Mouse (Mus musculus): ENCODE results near the gene Ly6g6f.
"Not testable (repeated sequence)": the region's sequence is repeated elsewhere in the genome, so short reads cannot be mapped to it uniquely, and the experiment has no call there.

The Ly6g6f gene

DNA sequence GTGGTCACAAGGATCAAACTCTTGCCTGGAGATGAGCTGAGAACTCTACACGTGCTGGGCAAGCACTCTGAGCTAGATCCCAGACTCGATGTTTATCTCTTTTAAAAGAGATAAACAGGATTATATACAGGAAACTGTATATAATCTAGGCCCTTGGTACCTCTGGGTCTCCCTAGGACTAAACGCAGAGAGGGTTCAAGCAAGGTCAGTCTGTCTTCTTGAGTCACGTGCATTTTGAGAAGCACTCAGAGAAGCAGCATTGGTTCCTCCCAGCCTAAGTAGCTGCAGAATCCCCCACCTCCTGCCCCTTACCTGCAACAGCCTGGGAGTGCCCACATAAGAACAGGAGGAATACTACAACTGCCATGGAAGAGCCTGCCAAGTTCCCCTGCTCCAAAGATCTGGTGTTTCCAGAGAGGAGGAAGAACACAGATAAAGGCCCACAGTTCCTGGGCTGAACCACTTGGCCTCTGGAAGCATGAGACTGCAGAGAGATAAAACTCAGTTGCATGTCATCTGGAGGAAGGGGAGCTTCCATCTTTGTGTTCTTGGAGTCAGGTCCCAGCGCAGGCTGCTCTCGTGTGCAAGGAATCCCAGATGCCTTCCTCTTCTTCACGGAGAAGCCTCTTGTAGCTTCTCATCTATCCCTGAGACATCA lies at the start of gene Ly6g6f:
Ly6g6f (minus strand) TSS at position 403 of the 658 bp plus-strand sequence.
- DNase-seq = no peak

DNA sequence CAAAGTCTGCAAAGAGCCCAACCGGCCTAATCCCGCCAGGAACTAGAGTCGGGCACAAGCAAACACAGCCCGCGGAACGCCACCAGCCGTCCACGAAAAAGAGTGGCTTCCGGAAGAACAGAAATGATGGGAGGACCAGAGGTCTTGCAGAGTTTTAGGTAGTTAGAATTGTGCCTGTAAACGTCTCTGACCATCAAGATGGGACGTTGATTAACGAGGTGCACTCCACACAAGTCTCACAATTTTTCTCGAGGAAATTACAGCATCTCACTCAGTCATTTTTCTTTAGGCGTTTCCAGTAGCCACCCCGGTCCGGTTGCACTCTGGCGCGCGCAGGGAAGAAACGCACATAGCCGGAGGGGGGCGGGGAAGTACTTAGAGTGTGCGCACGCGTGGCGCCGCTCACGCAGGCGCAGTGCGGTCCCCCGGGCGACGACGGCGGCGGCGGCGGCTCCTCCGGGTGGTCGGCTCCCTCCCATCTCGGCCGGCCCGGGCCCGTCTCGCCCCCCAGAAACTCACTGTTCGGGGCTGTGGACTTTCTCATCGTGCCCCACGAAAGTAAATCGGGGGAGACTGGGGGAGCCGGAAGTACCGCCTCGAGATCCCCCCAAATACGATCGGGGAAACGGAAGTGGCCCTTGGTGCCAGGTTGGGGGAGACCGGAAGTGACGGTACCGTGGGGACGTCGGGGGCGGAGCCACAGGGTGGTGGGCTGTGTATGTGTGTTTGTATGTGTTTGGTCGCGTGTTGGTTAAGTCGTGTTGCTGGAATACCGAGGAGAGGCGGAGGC lies 49.6 kb upstream of the Ly6g6f start, which contains the start of gene Bag6:
Bag6 (plus strand) TSS at position 378 of the 790 bp plus-strand sequence.
- DNase-seq = peak; percentile 95

DNA sequence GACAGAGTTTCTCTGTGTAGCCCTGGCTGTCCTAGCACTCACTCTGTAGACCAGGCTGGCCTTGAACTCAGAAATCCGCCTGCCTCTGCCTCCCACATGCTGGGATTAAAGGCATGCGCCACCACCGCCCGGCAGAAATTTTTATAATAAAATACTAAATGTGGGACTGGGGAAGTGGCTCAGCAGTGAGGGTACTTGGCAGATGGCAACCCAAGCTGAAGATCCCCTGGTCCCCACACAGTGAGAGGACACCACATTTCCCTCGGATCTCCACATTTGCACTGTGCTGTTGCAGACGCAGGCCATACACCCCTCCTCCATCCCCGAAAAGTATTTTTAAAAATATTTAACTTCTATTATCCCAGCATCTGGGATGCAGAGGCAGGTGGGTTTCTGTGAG lies 48.1 kb upstream of the Ly6g6f start:
- no peak for DNase-seq

DNA sequence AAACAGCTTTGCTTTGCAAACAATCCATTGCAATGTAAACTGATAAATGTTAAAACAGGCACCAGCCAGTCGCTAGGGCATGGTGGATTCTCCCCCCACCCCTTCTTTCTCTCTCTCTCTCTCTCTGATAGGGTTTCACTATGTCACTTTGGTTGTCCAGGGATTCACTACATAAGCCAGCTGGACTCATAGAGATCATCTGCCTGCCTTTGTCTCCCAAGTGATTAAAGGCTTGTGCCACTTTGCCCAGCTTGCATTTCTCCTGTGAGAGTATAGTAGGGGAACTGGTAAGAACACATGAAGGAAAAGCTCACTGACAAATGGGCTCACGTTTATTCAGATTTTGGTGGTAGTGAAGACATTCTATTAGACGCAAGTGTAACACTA lies 46.8 kb upstream of the Ly6g6f start:
- DNase-seq = no peak

DNA sequence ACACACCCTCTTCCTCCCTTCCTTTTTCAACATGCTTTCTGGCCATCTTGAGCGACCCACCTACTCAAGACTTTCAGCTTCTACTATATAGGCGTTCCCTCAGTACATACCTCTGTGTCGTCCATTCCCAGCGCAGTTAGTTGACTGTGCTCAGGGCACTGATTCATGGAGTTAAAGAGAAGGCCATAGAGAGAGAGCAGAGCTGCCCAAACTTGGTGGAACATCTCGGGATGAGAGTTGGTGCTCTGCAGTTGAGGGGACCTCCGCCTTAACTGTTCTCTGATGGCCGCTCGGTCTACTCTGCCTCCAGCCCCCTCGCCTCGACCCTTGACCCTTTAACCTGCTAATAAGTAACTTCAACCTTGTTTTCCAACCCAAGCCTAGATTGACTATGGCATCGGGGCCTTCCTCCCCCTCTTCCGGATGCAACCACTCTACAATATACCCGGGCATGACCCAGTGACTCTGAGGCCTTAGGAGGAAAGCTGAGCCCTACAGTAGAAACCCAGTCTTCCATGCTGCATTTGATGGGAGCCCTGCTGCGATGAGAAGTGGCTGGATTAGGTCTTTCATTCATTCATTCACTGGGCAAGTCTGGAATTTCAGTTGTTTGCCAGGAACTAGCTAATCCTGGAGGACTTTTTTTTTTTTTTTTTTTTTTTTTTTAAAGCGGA lies 46.2 kb upstream of the Ly6g6f start, which contains the start of gene Apom:
Apom (minus strand) TSS at position 551 of the 674 bp plus-strand sequence.
- DNase-seq = no peak

DNA sequence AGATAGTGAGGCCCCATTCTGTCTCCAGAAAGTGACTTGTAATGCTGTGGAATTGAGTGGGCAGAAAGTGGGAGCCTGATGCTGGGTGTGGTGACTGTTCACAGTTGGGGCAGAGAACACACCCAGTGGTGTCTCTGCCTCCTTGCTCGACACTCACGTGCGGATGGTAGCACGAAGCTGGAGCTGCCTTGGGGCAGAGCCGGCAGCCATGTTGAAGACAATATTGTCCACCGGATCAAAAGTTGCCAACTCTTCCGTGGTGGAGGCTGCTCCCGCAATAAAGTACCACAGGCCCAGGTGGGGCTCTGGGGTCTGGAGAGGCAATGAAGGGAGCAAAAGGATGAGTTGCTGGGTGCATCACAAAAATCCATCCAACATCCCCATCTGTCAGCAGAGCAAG lies 45.6 kb upstream of the Ly6g6f start:
- no peak for DNase-seq

DNA sequence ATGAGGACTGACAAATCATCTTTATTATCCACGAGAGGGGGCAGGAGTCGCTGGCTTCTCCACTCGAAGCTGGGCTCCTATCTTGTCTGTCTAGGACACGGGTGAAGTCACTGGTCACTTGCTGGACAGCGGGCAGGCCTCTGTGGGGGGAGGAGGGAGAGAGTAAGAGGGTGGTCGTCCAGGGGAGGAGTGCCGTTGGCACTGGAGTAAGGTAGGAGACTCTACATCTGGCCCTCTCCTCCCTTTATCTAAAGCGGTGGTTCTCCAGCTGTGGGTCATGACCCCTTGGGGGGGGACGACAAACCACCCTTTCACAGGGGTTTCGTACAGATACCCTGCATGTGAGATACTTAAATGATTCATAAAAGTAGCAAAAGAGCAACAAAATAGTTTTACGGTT lies 43.6 kb upstream of the Ly6g6f start:
- no peak for DNase-seq

DNA sequence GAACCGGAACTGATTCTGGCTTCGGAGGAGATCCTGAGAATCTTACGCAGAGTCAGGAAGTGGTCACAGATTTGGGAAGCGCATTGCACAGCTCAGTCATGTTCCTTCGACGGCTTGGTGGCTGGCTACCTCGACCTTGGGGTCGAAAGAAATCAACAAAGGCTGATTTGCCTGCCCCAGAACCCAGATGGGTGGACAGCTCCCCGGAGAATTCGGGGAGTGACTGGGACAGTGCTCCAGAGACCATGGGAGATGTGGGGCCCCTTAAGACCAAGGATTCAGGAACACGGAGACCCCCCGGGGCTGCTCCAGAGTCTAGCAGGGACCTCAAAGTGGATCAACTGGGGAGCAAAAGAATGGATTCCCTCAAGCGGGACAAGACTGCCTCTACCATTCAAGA lies 41.6 kb upstream of the Ly6g6f start:
- no peak for DNase-seq

DNA sequence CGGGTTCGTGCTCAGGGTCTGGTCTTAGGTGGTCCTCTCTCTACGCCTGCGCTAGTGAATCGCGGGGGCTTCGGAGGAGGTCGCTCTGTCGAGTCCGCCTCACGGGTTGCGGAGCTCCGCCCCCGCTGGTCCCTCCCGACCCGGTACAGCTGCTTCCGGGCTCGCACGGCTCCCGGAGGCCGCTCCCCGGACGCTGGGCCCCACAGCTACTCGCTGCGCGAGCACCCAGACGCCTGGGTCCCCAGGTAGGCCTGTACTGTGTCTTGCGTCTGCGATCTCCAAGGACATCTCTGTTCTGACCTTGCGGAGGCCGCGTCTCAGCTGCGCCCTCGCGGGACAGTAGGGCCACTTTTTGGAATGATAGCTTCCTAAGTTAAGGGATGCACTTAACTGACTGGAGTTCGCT lies 40.8 kb upstream of the Ly6g6f start, which contains the start of gene D17H6S53E:
D17H6S53E (plus strand) TSS at position 168 of the 406 bp plus-strand sequence.
- peak; percentile 87 for DNase-seq

DNA sequence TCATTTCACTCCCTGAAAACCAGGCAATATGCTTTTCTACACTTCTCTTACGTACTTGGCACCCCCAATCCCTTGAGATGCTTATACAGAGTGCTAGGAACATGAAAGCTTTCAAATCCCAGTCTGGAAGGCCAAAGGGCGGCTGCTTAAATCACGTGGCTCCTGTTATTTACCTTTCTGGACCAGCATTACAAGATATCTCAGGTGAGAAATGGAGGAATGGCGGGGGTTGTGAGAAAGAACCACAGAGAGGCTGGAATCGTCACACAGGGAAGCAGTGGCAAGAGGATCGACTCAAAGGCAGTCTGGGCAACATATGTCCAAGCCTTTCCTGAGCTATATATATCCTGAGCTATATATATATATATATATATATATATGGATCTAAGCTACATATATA lies 40.2 kb upstream of the Ly6g6f start:
- DNase-seq = no peak

DNA sequence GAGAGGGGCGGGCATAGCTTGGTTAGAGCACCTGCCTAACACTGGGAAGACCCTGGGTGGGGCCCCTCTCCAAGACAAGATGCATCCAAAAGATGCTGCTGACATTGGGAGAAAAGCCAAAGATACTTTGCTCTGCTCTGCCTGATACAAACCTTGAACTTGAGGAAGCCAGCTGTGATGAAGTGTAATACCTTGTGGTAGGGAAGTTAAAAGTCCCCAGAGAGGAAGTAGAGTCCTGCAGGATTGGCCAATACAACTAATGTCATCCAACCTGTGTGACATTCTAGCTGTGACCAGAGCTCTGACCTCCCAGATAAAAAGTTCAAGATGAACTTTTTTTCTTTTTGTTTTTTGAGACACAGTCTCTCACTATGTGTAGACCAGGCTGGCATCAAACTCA lies 39.7 kb upstream of the Ly6g6f start:
- no peak for DNase-seq

DNA sequence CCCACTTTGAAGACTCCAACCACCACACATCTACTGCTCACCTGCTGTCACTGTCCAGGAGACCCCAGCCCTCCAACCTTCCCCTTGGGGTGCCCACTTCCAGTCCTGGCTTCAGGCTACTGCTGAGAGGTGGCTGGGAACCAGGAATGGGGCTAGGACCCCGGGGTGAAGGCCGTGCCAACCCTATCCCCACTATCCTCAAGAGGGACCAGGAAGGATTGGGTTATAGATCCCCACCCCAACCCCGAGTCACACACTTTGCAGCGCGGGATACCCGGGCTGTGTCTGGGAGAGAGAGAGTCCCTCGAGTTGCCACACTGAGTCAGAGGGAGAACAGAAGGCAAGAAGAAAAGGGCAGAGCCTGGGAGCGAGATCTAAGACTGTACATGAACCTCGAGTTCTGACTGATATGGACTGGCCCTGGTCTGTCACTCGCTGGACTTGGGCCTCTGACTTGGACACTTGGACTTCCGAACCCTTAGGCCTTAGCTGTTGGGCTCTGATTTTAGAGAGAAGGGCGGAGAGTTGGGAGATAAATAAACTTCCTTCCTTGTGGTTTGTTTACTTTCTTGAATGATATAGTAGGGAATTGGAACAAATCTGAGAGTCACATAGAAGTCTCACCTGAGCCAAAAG lies 39.0 kb upstream of the Ly6g6f start:
- not testable (repeated sequence) for DNase-seq

DNA sequence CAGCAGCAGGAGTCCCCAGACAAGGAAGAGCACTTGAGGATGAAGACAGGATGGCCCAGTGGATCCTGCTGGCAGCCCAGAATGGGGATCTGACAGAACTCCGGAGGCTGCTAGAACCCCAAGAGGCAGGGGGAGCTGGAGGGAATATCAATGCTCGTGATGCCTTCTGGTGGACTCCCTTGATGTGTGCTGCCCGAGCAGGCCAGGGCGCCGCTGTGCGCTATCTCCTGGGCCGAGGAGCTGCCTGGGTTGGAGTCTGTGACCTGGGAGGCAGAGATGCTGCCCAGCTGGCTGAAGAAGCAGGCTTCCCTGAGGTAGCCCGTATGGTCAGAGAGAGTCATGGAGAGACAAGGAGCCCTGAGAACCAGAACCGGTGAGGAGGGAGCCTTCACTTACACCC lies 37.9 kb upstream of the Ly6g6f start:
- not testable (repeated sequence) for DNase-seq

DNA sequence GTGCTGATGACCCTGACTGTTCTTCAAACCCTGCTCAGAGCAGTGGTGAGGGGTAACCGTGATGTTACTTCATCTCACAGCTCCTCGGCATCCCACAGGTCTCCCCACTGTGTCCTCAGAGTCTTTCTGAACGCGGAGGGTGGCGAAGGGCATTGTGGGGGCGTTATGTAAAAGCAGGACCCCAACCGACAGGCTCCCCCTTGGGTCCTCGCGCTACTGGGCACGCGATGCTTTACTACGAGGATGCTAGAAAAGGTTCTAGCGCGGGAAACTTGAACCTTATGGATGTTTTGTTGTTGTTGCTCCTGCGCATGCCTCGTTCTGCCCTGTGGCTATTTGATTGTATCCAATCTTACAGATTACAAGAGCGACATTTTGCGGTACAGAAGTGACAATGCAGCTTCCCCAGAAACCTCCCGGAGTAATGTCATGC lies 36.5 kb upstream of the Ly6g6f start, which contains the start of gene Csnk2b:
Csnk2b (minus strand) TSS at position 183 of the 433 bp plus-strand sequence.
- peak; percentile 36 for DNase-seq

DNA sequence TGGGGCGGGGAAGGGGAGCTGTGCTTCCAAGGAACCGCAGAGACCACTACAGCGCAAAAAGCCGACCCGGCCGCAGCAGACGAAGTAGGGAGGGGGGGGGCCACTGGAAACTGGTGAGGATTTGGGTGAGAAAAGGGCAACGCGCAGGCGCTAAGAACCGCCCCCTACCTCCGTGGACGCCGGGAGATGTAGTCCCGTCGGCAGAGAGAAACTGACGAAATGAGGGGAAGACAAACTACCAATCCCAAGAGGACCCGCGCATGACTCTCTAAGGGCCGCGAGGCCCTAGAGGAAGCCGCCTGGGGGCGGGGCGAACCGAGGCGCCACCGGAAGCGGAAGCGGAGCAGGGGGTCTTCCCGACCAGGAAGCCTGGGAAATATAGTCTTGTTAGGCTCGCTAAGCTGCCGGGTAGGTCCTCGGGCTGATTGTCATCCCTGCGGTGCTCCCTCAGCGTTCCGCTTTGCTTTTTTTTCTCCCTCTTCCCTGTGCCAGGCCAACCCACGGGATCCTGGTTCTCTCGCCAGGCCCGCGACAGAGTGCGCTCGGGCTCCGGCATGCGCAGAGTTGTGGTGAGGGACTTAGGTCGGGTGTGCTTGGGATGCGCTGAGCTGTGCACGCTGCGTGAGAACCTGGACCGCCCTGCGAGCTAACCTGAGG lies 35.9 kb upstream of the Ly6g6f start, which contains the start of gene Gpank1:
Gpank1 (plus strand) TSS at position 313 of the 657 bp plus-strand sequence.
- DNase-seq = peak; percentile 98

DNA sequence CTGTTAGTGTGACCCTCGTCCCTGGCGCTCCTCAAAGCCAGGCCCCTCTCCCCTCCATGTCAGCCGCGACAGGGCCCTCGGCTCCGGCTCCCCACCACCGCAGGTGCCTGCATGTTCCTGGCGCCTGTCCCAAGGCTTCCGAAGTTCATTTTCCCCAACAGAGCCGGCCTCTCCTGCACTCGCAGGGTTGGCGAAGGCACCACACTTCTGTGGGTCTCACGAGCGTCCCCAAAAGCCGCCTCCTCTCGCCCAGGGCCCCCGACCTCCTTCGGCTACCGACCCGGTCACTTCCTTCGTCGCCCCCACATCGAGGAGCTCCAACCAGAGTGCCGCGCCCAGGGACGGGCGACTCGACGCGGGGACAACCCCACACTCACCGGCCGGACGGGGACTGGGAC lies 35.3 kb upstream of the Ly6g6f start:
- DNase-seq = no peak

DNA sequence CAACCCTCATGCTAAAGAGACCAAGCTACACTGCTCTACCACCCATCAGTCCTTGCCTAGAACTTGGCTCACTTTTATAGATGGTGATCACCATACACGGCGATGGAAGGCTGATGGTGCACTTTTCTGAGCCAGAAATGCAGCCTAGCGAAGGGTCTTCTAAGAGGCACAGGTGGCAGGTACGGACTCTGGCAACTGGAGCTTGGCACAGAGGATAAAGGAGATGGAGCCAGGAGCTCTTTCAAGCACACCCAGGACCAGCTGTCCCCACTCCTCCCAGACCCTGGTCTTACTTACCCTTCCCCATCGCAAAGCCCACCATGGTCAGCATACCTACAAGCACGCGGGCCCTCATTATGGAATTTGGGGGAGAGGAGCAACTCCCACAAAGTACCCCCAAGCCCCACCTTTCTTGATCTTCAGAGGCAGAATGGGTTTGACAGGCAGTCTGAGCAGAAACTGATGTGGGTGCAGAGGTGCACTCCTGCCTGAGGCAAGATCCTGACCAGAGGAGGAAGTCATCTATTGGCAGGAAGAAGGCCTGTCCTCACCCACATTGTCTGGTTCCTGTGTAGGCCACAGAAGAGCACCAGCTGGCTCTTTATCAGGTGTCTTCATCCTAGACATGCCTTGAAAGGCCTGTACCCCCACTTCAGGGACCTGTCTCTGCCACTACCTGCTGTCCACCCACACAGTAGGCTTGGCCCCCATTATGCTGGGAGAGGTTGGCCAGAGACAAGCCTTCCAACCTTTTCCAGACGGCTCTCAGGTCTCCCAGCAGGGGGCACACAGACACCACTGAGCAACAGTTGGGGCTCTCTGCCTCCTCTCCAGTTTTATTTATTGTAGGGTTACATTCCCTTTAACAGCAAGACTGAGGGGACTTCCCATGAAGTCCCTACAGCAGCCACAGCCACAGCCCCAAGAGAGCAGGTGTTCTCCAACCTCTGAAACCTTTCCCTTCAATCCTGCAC lies 29.9 kb upstream of the Ly6g6f start, which contains the start of gene Ly6g5b:
Ly6g5b (minus strand) TSS at position 383 of the 974 bp plus-strand sequence.
- peak; percentile 72 for DNase-seq

DNA sequence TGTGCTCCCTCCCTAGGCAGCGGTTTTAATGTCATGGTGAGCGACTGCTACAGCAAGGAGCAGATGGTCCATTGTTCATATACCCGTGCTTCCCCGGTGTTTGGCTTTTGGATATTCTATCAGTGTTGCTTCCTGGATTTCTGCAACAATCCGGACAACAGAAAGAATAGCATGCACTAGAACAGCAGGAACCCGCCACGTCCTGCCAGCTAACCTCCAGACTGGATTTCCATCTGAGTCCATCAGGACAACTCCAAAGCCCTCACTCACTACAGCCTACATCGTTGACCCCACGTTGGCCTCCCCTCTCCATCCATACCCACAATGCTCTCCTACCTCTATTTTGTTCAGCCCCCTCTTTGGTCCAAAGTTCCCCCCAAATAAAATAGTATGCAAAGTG lies 26.4 kb upstream of the Ly6g6f start:
- no peak for DNase-seq

DNA sequence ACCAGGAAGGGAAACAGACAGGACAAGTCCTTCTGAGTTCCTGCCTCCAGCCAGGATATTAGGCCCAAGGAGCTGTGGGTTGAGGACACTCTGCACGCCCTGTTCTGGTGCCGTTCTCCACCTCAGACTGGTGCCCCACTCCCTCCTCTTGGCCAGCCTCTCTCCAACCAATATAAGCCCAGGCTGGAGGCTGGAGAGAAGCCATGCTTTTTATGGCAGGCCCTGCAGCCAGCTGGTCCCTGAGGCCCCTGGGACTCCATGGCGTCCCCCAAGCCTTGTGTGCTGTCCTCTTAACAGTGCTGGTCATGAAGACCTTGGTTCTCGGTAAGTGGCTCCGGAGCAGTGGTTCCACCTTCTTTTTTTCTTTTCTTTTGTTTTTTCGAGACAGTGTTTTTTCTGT lies 22.7 kb upstream of the Ly6g6f start, which contains the start of gene Ly6g5c:
Ly6g5c (plus strand) TSS at position 183 of the 400 bp plus-strand sequence.
- no peak for DNase-seq

DNA sequence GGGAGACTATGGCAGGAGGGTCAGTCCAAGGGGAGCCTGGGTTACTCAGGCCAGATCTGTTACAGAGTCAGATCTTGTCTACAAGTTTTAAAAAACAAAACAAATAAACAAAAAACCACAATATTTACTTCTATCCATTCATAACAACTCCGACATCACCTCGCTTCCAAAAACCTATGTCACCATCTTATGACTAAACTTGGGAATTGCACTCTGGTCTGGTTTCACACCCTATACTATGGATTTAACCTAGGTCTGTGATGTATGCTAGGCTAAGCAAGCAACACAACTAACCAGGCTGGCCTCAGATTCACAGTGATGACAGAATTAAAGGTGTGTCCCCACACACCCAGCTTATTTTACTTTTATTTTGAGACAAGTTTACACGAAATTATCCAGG lies 21.1 kb upstream of the Ly6g6f start:
- DNase-seq = no peak
